Mouse (Mus musculus): ENCODE data around the gene Mxd3. TPM values are rescaled to one million over a fixed set of nuclear protein-coding genes. Genes with fewer than 3 reads are reported as not detected.

The Mxd3 gene
- polyA plus RNA-seq, 1 experiment from 2014 or later = 3.1 TPM

DNA sequence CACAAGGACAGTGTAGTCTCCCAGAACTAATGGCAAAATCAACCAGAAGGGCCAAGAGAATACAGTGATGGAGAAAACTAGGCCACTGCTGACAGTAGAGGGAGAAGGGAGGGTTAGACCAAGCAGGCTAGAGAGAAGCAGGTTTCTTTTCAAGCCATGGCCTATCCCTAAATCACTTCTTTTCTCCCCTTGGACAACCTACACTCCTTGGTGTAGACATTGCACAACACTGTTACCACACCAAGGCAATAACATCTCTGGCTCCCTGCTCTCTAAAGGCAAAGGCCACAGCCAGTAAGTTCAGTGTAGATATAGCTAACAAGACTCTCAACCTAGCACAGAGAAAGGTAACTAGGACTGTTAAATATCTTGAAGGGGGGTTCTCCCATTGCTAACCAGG, 31.5 kb upstream of the Mxd3 start:
- Histone ChIP-seq H3K4me1 (ENCODE audit: insufficient read depth, low read depth, low read length) (peaks cover 3% of the 10 kb centered on the region; the same call in 1 of the 2 replicates), H3K27me3 (replicated peaks; ENCODE audit: insufficient read depth, low read length) (no peaks in the 10 kb centered on the region), H3K9me3 (ENCODE audit: low read length) (no peaks in the 10 kb centered on the region), H3K27ac (ENCODE audit: low read length) (no peak overlapping the region), H3K36me3 (ENCODE audit: insufficient read depth, low read length) (peaks cover 5% of the 10 kb centered on the region; the same call in 1 of the 2 replicates), H3K4me3 (ENCODE audit: low read depth, low read length) (no peak overlapping the region), H3K9ac (replicated peaks; ENCODE audit: low read depth) (no peak overlapping the region), H3K4me2 (replicated peaks; ENCODE audit: low read depth, low read length) (peak overlapping the region; percentile 84)
- ATAC-seq (no peak), DNase-seq (ENCODE audit: low spot score) (no peak)
- no peak for TF ChIP-seq EP300 (IDR thresholded peaks at IDR 0.05)
- TF ChIP-seq CTCF (IDR thresholded peaks at IDR 0.05) = no peak

DNA sequence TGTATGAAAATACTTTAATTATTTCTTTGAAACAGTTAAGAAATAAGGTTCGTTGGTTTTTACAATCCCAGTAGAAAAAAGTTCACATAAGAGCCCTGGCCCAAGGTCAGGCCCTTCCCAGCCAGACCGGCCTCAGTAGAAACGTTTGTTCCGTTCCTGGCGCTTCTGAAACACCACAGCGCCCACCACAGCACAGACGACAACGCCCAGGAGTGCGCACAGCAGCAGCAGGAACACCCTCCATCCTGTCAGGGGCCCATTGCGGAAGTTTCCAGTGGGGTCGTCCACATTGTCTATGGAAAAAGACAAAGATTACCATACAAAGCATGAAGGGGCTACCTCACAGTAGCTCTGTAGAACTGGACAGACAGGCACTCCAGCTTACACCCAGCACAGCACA, 17.1 kb upstream of the Mxd3 start:
- no peaks in the 10 kb centered on the region for H3K9me3 ChIP-seq (ENCODE audit: low read length)
- peaks cover 55% of the 10 kb centered on the region for H3K36me3 ChIP-seq (ENCODE audit: insufficient read depth, low read length)
- H3K4me3 ChIP-seq (ENCODE audit: low read depth, low read length) = no peak overlapping the region
- H3K27me3 ChIP-seq (replicated peaks; ENCODE audit: insufficient read depth, low read length) = no peaks in the 10 kb centered on the region
- WGBS = 72% methylated on average over 11 of the region's 11 CpGs
- TF ChIP-seq EP300 (IDR thresholded peaks at IDR 0.05) = no peak
- no peak; the same call in 1 of the 2 replicates for TF ChIP-seq CTCF (IDR thresholded peaks at IDR 0.05)
- no peak overlapping the region for H3K9ac ChIP-seq (replicated peaks; ENCODE audit: low read depth)
- ATAC-seq (no peak), DNase-seq (ENCODE audit: low spot score) (no peak)
- no peak overlapping the region for H3K27ac ChIP-seq (ENCODE audit: low read length)
- no peak overlapping the region for H3K4me2 ChIP-seq (replicated peaks; ENCODE audit: low read depth, low read length)
- H3K4me1 ChIP-seq (ENCODE audit: insufficient read depth, low read depth, low read length) = no peaks in the 10 kb centered on the region

- WGBS = 84% methylated on average over 7 of the region's 7 CpGs
- Histone ChIP-seq H3K27ac (ENCODE audit: low read length) (no peak overlapping the region), H3K9me3 (ENCODE audit: low read length) (no peaks in the 10 kb centered on the region), H3K36me3 (ENCODE audit: insufficient read depth, low read length) (peaks cover 38% of the 10 kb centered on the region), H3K4me2 (replicated peaks; ENCODE audit: low read depth, low read length) (no peak overlapping the region), H3K9ac (replicated peaks; ENCODE audit: low read depth) (no peak overlapping the region), H3K4me1 (ENCODE audit: insufficient read depth, low read depth, low read length) (no peaks in the 10 kb centered on the region), H3K4me3 (ENCODE audit: low read depth, low read length) (no peak overlapping the region), H3K27me3 (replicated peaks; ENCODE audit: insufficient read depth, low read length) (no peaks in the 10 kb centered on the region)
- DNase-seq (ENCODE audit: low spot score) (no peak), ATAC-seq (no peak)
- no peak for TF ChIP-seq CTCF (IDR thresholded peaks at IDR 0.05)
- no peak for TF ChIP-seq EP300 (IDR thresholded peaks at IDR 0.05)
These were observed 14.7 kb upstream of the Mxd3 start for GRCm38 (mm10) chr13:55344286-55344685.

DNA sequence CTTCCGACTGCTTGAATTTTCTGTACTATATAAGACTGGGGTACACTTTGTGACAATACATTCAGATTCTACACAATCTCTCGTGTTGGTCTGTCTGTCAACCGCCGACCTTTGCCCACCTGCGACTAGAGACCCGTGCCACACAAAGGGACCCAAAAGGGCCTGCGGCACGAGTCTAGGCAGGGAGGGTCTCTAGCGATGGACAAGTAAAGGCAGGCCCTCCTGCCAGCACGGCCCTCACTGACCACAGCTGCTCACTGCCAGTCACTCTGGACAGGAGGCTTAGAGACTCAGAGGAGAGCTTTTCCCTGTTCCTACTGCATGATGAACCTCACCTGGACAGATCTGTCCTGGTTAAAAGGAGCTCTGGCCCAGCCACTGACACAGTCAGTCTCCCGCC, 12.8 kb upstream of the Mxd3 start:
- WGBS = 34% methylated on average over 11 of the region's 11 CpGs
- DNase-seq (ENCODE audit: low spot score) = no peak
- ATAC-seq = no peak

GRCm38 (mm10) chr13:55339259-55339658, 9.6 kb upstream of the Mxd3 start:
- no peak overlapping the region for H3K27ac ChIP-seq (ENCODE audit: low read length)
- H3K4me3 ChIP-seq (ENCODE audit: low read depth, low read length) = no peak overlapping the region
- H3K4me1 ChIP-seq (ENCODE audit: insufficient read depth, low read depth, low read length) = no peaks in the 10 kb centered on the region
- TF ChIP-seq CTCF (IDR thresholded peaks at IDR 0.05) (no peak), EP300 (IDR thresholded peaks at IDR 0.05) (no peak)
- DNase-seq (ENCODE audit: low spot score) = no peak
- H3K9me3 ChIP-seq (ENCODE audit: low read length) = no peaks in the 10 kb centered on the region
- H3K9ac ChIP-seq (replicated peaks; ENCODE audit: low read depth) = no peak overlapping the region
- no peak overlapping the region for H3K4me2 ChIP-seq (replicated peaks; ENCODE audit: low read depth, low read length)
- peak; percentile 38; the same call in 1 of the 2 replicates for ATAC-seq
- WGBS = 34% methylated on average over 2 of the region's 2 CpGs
- H3K27me3 ChIP-seq (replicated peaks; ENCODE audit: insufficient read depth, low read length) = no peaks in the 10 kb centered on the region
- no peaks in the 10 kb centered on the region for H3K36me3 ChIP-seq (ENCODE audit: insufficient read depth, low read length)

More for the DNA sequence above, 12.8 kb upstream of the Mxd3 start:
- Histone ChIP-seq H3K4me3 (ENCODE audit: low read depth, low read length) (no peak overlapping the region), H3K4me1 (ENCODE audit: insufficient read depth, low read depth, low read length) (no peaks in the 10 kb centered on the region), H3K9ac (replicated peaks; ENCODE audit: low read depth) (no peak overlapping the region), H3K36me3 (ENCODE audit: insufficient read depth, low read length) (peaks cover 23% of the 10 kb centered on the region), H3K27ac (ENCODE audit: low read length) (no peak overlapping the region), H3K9me3 (ENCODE audit: low read length) (no peaks in the 10 kb centered on the region), H3K4me2 (replicated peaks; ENCODE audit: low read depth, low read length) (no peak overlapping the region), H3K27me3 (replicated peaks; ENCODE audit: insufficient read depth, low read length) (no peaks in the 10 kb centered on the region)
- TF ChIP-seq CTCF (IDR thresholded peaks at IDR 0.05) (no peak), EP300 (IDR thresholded peaks at IDR 0.05) (no peak)

DNA sequence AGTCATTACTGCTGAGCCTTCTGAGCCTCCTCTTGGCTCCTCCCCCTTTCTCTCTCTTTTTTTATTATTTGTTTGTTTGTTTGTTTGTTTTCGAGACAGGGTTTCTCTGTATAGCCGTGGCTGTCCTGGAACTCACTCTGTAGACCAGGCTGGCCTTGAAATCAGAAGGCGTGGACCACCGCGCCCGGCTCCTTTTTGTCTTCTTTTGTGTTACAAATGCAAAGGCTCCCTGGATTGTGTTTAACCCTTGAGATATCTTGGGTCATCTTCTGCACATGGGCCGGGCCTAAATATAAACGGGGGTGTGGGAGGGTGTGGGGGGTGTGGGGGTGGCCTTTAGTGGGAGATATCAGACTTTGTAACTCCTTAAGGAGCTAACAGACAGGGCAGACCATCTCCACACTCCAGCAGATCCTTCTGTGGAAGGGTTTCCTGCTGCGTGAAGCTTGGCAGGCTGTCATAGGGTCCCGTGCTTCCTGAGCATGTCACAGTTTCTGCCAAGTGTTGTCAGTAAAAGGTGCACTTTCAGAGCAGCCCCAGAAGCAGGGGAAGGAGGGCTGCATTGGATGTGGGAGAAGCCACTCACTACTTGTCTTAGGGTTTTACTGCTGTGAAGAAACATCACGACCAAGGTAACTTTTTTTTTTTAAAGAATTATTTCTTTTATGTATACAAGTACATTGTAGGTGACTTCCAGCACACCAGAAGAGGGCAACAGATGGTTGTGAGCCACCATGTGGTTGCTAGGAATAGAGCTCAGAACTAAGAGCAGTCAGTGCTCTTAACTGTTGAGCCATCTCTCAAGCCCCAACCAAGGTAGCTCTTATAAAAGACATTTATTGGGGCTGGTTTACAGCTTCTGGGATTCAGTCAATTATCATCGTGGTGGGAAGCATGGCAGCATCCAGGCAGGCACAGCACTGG, 8.8 kb upstream of the Mxd3 start:
- Histone ChIP-seq H3K4me3 (ENCODE audit: low read depth, low read length) (no peak overlapping the region), H3K27me3 (replicated peaks; ENCODE audit: insufficient read depth, low read length) (no peaks in the 10 kb centered on the region), H3K9ac (replicated peaks; ENCODE audit: low read depth) (no peak overlapping the region), H3K9me3 (ENCODE audit: low read length) (no peaks in the 10 kb centered on the region), H3K4me1 (ENCODE audit: insufficient read depth, low read depth, low read length) (no peaks in the 10 kb centered on the region), H3K4me2 (replicated peaks; ENCODE audit: low read depth, low read length) (no peak overlapping the region), H3K36me3 (ENCODE audit: insufficient read depth, low read length) (no peaks in the 10 kb centered on the region), H3K27ac (ENCODE audit: low read length) (no peak overlapping the region)
- 61% methylated on average over 12 of the region's 12 CpGs for WGBS
- DNase-seq (ENCODE audit: low spot score) = no peak
- no peak for ATAC-seq
- TF ChIP-seq EP300 (IDR thresholded peaks at IDR 0.05) = no peak
- TF ChIP-seq CTCF (IDR thresholded peaks at IDR 0.05) = no peak

All from lung, postnatal 0 days (tissue).